Mouse (Mus musculus) c-Kit-positive CD71-negative TER-119-negative erythroid progenitor cells, embryonic 14.5 days (primary cell): ENCODE results near the gene Ggps1.
A peak's percentile ranks its signal among the peaks of the same experiment; 100 is the strongest.

Experiments used
- DNase-seq: peaks from one replicate; pipeline ENCODE4 v3.0.0-alpha.2; 2013; ENCODE audit warnings: low read depth

Gene Ggps1

GRCm38 (mm10) chr13:14063013-14063941, at the start of gene Ggps1, which contains the start of gene Arid4b:
Gene Ggps1, minus strand, starts transcription at chr13:14063488.
Gene Arid4b, plus strand, starts transcription at chr13:14063232.
- DNase-seq: peak; percentile 94

- DNase-seq: no peak
These were observed 47.9 kb upstream of the Ggps1 start for GRCm38 (mm10) chr13:14111146-14111545.

DNA sequence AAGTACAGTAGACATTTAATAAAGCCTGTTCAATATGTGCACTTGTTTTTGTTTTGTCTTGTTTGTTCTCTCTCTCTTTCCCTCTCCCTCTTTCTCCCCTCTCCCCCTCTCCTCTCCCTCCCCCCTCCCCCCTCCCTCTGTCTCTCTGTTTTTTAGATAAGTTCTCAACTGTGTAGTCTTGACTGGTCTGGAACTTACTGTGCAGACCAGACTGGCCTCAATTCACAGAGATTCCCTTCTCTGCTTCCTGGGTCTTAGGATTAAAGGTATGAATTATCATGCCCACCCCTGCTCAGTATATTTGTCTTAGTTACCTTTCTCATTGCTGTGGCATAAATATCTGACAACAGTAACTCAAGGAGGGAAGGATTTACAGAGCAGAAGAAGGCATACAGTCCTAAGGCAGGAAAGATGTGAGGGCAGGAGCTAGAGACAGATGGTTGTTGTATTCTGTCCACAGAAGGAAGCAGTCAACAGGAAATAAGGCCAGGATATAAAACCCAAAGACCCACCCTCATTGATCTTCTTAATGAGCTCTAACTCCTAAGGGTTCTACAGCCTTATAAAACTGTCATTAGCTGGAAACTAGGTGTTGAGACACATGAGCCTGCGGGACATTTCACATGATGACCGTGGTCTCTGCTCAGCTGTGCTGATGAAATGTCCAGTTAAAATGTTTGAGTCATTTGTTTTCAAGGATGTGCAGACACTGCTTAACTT, 47.0 kb upstream of the Ggps1 start:
- DNase-seq: no peak

DNA sequence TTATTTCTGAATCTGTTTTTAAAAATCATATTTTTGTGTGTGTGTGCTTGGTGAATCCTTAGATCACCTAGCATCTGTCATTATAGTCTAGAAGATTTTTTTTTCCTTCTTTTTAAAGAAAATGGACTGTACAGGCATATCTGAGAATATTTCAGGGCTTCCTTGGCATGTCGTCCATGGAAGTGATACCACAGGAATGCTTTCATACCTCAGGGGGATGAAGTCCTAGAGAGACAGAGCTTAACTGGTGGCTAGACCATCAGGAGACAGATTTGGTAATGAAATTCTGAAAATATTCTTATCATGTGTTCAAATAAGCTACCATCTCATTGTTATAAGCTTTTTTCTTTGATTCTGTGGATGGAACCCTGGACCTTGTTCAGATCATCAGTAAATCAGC, 39.7 kb upstream of the Ggps1 start:
- DNase-seq: no peak

GRCm38 (mm10) chr13:14088669-14089068, 25.4 kb upstream of the Ggps1 start:
- DNase-seq: no peak

GRCm38 (mm10) chr13:14075326-14075725, 12.0 kb upstream of the Ggps1 start:
- DNase-seq: no peak

DNA sequence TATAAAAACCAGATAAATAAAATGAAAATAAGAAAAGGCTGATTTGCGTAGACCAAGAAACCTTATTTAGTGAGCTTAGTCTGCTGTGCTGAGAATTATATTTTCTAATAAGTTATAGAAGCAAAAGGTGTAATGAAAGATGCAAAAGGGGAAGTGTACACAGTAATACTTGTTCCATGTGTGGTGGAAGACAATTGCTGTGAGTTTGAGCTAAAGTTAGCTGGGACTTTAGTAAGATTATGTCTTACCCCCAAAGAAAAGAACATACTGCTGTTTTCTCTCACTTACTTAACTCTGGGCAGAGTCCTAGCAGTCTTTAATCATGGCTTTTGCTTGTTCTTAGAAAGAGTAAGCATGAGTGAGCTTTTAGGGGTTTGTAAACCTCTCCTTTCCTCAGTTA, 11.1 kb upstream of the Ggps1 start:
- no peak for DNase-seq

- no peak for DNase-seq
These were observed 6.0 kb upstream of the Ggps1 start for GRCm38 (mm10) chr13:14069291-14069690.

- no peak for DNase-seq
These were observed 4.7 kb upstream of the Ggps1 start for GRCm38 (mm10) chr13:14068035-14068434.

DNA sequence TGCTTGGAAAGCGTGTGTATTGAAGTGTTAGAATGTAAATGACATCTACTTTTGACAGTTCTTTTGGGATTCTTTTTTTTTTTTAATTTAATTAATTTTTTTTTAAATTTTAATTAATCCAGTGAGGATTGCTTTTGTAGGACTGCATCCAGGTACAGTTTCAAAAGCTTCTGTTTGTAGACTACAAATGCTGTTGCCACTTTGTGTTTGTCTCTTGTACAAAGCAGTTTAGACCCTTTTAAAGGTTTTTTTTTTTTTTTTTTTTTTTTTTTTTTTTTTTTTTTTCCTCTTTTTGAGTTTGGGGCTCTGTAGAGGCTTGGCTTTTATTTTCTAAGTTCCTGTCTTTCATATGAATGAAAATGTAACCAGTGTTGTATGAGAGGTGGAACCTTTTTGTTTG, 2.4 kb upstream of the Ggps1 start:
- DNase-seq: no peak

DNA sequence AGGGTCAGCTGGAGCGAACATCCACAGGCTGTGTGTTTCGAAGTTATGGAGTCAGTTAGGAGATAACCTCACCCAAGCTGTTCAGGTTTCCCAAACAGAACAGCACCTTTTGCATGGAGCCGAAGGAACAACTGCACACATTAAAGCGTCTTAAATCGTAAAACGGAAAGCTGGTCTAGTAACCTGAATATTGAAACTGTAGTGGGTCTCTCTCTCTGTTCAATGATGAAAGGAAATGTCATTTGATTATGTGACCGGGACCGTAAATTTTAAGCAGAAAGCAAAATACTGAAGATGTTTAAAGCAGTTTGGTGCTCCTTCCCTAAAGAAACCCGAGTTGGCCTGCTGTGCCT, 1.7 kb upstream of the Ggps1 start:
- DNase-seq: no peak

GRCm38 (mm10) chr13:14064341-14065027, 1.2 kb upstream of the Ggps1 start:
- no peak for DNase-seq

GRCm38 (mm10) chr13:14063942-14064271, 619 bp upstream of the Ggps1 start:
- no peak for DNase-seq

GRCm38 (mm10) chr13:14062209-14063012, 877 bp downstream of the Ggps1 start:
- DNase-seq: no peak

DNA sequence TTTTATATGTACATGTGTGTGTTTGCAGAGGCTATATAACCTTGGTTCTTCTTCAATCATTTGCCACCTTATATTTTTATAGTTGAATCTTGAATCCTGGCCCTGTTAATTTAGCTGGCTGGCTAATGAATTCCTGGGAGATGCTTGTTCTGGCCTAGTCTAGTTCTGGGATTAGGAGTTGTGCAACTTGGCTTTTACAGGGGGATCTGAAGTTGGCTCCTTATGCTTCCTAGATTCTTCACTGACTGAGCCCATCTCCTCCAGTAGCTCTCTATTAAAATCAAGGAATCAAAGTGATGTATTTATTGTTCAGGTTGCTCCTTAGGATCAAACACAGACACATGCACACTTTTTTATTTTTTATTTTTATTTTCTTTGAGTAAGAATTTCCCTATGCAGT, 3.7 kb downstream of the Ggps1 start:
- DNase-seq: no peak

DNA sequence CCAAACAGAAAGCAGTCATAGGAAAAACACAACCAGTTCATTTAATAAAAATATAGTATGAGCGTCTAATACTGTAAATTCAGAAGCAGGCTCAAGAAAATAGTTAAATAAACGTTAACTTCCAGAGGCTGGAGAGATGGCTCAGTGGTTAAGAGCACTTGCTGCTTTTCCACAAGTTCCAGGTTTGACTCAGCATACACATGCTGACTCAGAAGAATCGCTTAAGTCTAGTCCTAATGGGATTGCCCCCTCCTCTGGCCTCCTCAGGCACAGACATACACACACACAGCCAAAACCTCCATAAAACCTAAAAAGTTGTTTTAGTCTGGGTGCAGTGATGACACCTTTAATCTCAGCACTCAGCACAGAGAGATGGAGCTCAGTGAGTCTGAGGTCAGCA, 6.5 kb downstream of the Ggps1 start:
- DNase-seq: no peak

DNA sequence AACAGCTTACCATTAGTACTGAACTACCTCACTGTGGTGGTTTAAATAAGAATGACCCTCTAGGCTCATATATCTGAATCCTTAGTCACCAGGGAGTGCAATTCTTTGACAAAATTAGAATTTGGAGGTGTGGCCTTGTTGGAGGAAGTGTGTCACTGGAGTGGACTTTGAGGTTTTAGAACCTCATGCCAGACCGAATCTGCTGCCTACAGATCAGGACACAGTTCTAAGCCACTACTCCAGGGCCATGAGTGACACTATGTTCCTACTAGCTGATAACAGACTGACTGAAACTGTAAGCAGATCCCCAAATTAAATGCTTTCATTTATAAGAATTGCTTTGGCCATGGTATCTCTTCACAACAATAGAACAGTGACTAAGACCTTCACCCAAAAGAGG, 13.4 kb downstream of the Ggps1 start:
- no peak for DNase-seq

DNA sequence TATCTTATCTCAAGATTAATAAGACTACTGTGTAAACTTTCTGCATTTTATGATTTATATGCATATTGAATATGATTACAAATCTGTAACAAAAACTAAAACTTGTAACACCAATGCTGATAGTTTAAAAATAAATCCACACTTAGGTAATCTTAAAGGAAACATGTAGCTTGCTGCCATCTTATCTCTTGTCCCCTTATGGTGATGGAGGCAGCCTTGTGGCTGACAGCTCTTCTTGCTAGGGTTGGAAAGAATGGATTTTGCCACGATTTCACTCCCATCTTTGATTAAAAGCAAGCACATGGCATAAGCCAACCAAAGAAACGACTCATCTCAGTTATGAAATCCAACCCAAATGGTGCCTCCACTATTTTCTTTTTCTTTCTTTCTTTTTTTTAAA, 18.8 kb downstream of the Ggps1 start:
- DNase-seq: no peak

DNA sequence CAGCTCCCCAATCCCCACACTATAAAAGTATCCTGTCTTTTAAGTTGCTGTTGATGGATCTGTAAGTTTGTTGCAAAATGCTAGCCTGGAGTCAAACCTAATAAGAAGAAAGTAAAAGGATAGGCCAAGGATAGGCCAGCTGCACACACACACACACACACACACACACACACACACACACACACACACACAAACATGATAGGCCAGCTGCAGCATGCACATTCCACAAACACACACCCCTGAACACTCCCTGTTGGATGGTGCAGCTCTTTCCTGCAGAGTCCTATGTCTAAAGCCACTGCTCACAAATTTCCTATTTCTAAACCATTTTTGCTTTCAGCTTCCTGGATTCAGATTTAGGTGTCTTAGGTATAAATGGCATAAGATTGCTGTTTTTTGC, 19.4 kb downstream of the Ggps1 start:
- DNase-seq: no peak

- DNase-seq: no peak
These were observed 23.1 kb downstream of the Ggps1 start for GRCm38 (mm10) chr13:14040186-14040585.

GRCm38 (mm10) chr13:14039292-14039965, 23.9 kb downstream of the Ggps1 start, which contains the start of gene Tbce:
Gene Tbce, minus strand, starts transcription at chr13:14039638.
- DNase-seq: peak; percentile 83
